Comparison of ENCODE assay signal across 11 mouse cellular contexts in the genomic region with DNA sequence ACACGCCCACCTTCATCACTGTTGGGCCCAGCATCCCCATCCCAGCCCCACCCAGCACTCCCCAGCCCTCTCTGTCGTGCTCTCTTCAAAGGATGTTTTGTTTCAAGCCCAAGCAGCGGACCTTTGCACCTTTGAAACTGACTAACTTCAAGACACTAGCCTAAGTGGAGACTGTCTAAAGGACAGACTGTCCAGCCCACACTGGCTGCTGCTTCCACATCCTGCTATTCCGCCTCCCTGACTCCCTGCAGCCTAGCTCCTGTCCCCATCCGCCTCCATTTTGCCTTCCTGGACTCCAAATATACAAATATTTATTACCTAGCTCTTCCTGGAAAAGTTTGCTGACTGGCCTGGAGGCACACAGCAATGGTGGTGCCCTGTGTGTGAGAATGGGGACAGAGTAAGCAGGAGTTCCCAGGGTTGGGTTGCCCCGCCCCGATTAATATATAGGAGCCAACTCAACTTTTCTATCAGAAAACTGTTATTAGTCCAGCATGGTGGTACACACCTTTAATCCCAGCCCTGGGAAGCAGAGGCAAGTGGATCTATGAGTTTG. TPM values are rescaled to one million over a fixed set of nuclear protein-coding genes. Genes with fewer than 3 reads are reported as not detected.
DNase-seq lines count a peak whose midpoint lies in the region; ATAC-seq and TF ChIP-seq lines count a peak whose summit lies in the region.
"Had no signal": no experiment of that assay in that cellular context is flagged by ENCODE, and none has a peak within 500 bp of the region (broad histone marks: within the 10 kb centered on the region; RNA-seq: fewer than 3 reads in every experiment).

No protein-coding gene starts in this region.

- intact Hi-C loops in heart, postnatal 25 days (cut with DNase I), result no loop called here

- no peak overlapping the region for H3K4me2 ChIP-seq in heart, embryonic 14.5 days (ENCODE audit: low read length)
- H3K4me2 ChIP-seq in lung, embryonic 14.5 days, result no peak overlapping the region
- no peak overlapping the region for H3K4me2 ChIP-seq in intestine, embryonic 15.5 days (replicated peaks)
- H3K4me2 ChIP-seq: hindbrain, embryonic 15.5 days; liver, embryonic 11.5 days; neural tube, embryonic 12.5 days had no signal

- no peak overlapping the region for H3K4me3 ChIP-seq in heart, embryonic 14.5 days (ENCODE audit: control insufficient read depth in 1 of 2, insufficient read depth in 1 of 2, low read depth in 1 of 2, low read length in 2 of 2)
- H3K4me3 ChIP-seq in lung, embryonic 14.5 days (ENCODE audit: low read depth, low read length), result no peak overlapping the region
- H3K4me3 ChIP-seq in lung, adult 2 months (replicated peaks; ENCODE audit: extremely low read depth, low read depth, low read length), result no peak overlapping the region
- no peak overlapping the region for H3K4me3 ChIP-seq in intestine, embryonic 15.5 days (replicated peaks)
- H3K4me3 ChIP-seq in olfactory bulb, adult 2 months (ENCODE audit: insufficient read depth, low read depth, low read length), result no peak overlapping the region
- H3K4me3 ChIP-seq: hindbrain, embryonic 15.5 days; neural tube, embryonic 12.5 days had no signal

- no peak overlapping the region; the same call in 1 of the 2 replicates for H3K9ac ChIP-seq in heart, embryonic 14.5 days (ENCODE audit: low read length)
- H3K9ac ChIP-seq in lung, embryonic 14.5 days, result no peak overlapping the region
- H3K9ac ChIP-seq in intestine, embryonic 15.5 days, result no peak overlapping the region
- H3K9ac ChIP-seq: hindbrain, embryonic 15.5 days; neural tube, embryonic 12.5 days had no signal

- no peak for ATAC-seq in heart, embryonic 14.5 days (ENCODE audit: insufficient number of reproducible peaks, insufficient read depth, low FRiP score, low read depth)
- ATAC-seq in lung, embryonic 14.5 days (ENCODE audit: insufficient read depth), result 0 out of 2 replicates have a peak, but pooled peaks have one; percentile 10
- ATAC-seq in intestine, embryonic 15.5 days, result peak; percentile 18; the same call in 1 of the 2 replicates
- ATAC-seq: forebrain, embryonic 16.5 days had no signal

- no peaks in the 10 kb centered on the region for H3K9me3 ChIP-seq in heart, embryonic 14.5 days (ENCODE audit: control insufficient read depth, low read length)
- H3K9me3 ChIP-seq in lung, embryonic 14.5 days (ENCODE audit: low read depth, low read length), result no peaks in the 10 kb centered on the region
- H3K9me3 ChIP-seq in intestine, embryonic 15.5 days, result no peaks in the 10 kb centered on the region
- H3K9me3 ChIP-seq: hindbrain, embryonic 15.5 days; neural tube, embryonic 12.5 days had no signal

- no peaks in the 10 kb centered on the region for H3K27me3 ChIP-seq in heart, embryonic 14.5 days (ENCODE audit: control insufficient read depth, insufficient read depth, low read length)
- H3K27me3 ChIP-seq in lung, embryonic 14.5 days (ENCODE audit: insufficient read depth, low read length), result no peaks in the 10 kb centered on the region
- H3K27me3 ChIP-seq in intestine, embryonic 15.5 days (replicated peaks), result no peaks in the 10 kb centered on the region
- H3K27me3 ChIP-seq: hindbrain, embryonic 15.5 days; neural tube, embryonic 12.5 days had no signal

- WGBS in heart, embryonic 14.5 days, result 78% methylated on average over 7 of the region's 7 CpGs
- 67% methylated on average over 7 of the region's 7 CpGs for WGBS in lung, embryonic 14.5 days
- WGBS in lung, adult 2 months, result 75% methylated on average over 7 of the region's 7 CpGs
- WGBS in intestine, embryonic 15.5 days, result 67% methylated on average over 7 of the region's 7 CpGs
- 80% methylated on average over 7 of the region's 7 CpGs for WGBS in olfactory bulb, adult 2 months

- peak overlapping the region; percentile 70 to 79 for H3K27ac ChIP-seq in heart, embryonic 14.5 days (replicated peaks in 1 of 2; ENCODE audit: control insufficient read depth in 1 of 2, insufficient read depth in 1 of 2, low read depth in 2 of 2, low read length in 2 of 2)
- no peak overlapping the region for H3K27ac ChIP-seq in lung, embryonic 14.5 days (ENCODE audit: low read depth)
- peak overlapping the region; percentile 32; the same call in 1 of the 2 replicates for H3K27ac ChIP-seq in intestine, embryonic 15.5 days
- peak overlapping the region; percentile 53; the same call in 1 of the 2 replicates for H3K27ac ChIP-seq in olfactory bulb, adult 2 months (ENCODE audit: insufficient read depth, low read depth, low read length)
- H3K27ac ChIP-seq: hindbrain, embryonic 15.5 days; neural tube, embryonic 12.5 days had no signal

- no peak for TF ChIP-seq POLR2A in lung, adult 2 months (IDR thresholded peaks at IDR 0.05; ENCODE audit: borderline replicate concordance, extremely low read depth, low read depth, low read length)
- no peak for TF ChIP-seq POLR2A in olfactory bulb, adult 2 months (IDR thresholded peaks at IDR 0.05; ENCODE audit: insufficient read depth, low read depth, low read length)

- peaks cover 11% of the 10 kb centered on the region; the same call in 1 of the 2 replicates for H3K36me3 ChIP-seq in heart, embryonic 14.5 days (ENCODE audit: control insufficient read depth, insufficient read depth, low read length)
- 0 out of 2 replicates have a peak, but pooled peaks cover 7% of the 10 kb centered on the region for H3K36me3 ChIP-seq in lung, embryonic 14.5 days (ENCODE audit: insufficient read depth)
- H3K36me3 ChIP-seq in intestine, embryonic 15.5 days, result no peaks in the 10 kb centered on the region

- no peak for TF ChIP-seq CTCF in lung, embryonic 14.5 days (IDR thresholded peaks at IDR 0.05; ENCODE audit: low read depth)
- no peak for TF ChIP-seq CTCF in lung, adult 2 months (IDR thresholded peaks at IDR 0.05; ENCODE audit: insufficient read depth, low read length)
- TF ChIP-seq CTCF in olfactory bulb, adult 2 months (IDR thresholded peaks at IDR 0.05; ENCODE audit: insufficient read depth, low read depth, low read length), result no peak

- no peak for DNase-seq in heart, postnatal 25 days (ENCODE audit: low spot score)
- DNase-seq in lung, embryonic 14.5 days, result no peak
- DNase-seq in lung, adult 2 months, result no peak
- no peak for DNase-seq in urinary bladder, postnatal 10 days (ENCODE audit: low spot score)

- H3K4me1 ChIP-seq in heart, embryonic 14.5 days (ENCODE audit: control insufficient read depth in 2 of 2, insufficient read depth in 2 of 2, low read length in 2 of 2), result peaks cover 39 to 64% of the 10 kb centered on the region in 2 experiments
- H3K4me1 ChIP-seq in lung, embryonic 14.5 days (ENCODE audit: insufficient read depth), result no peaks in the 10 kb centered on the region
- H3K4me1 ChIP-seq in lung, adult 2 months (ENCODE audit: control insufficient read depth, insufficient read depth, low read length), result peaks cover 14% of the 10 kb centered on the region
- H3K4me1 ChIP-seq in intestine, embryonic 15.5 days (replicated peaks), result peaks cover 12% of the 10 kb centered on the region
- peaks cover 25% of the 10 kb centered on the region for H3K4me1 ChIP-seq in olfactory bulb, adult 2 months (ENCODE audit: control insufficient read depth, insufficient read depth, low read length)
- H3K4me1 ChIP-seq: neural tube, embryonic 12.5 days had no signal

RNA-seq across cellular contexts. Expression of a gene that starts 22.6 kb away (rescaled TPM):
- 120 and 126 TPM in 2 replicates for polyA plus RNA-seq in heart, embryonic 14.5 days (2014; fragmentation: Nextera tagmentation; extraction: Ambion mirVana)
- 10 to 100 TPM; 62.2 to 72.2 TPM for total RNA-seq in heart, postnatal 25 days (2021)
- 104 and 108 TPM in 2 replicates for polyA plus RNA-seq in lung, embryonic 14.5 days (2014; fragmentation: Nextera tagmentation; extraction: Ambion mirVana)
- 106 and 153 TPM in 2 replicates for polyA plus RNA-seq in lung, adult 2 months (2012; rRNA removed)
- 81.0 and 84.1 TPM in 2 replicates for polyA plus RNA-seq in intestine, embryonic 15.5 days (2015; fragmentation: Nextera tagmentation; extraction: Ambion mirVana)
- not detected in 2 replicates for polyA plus RNA-seq in olfactory bulb, adult 2 months (2012; ENCODE audit: insufficient read depth, insufficient read length, low replicate concordance, missing spikeins)

RNA-seq across cellular contexts. Expression of a gene that starts 51.9 kb away (rescaled TPM):
- polyA plus RNA-seq in heart, embryonic 14.5 days (2014; fragmentation: Nextera tagmentation; extraction: Ambion mirVana), result 27.2 and 28.6 TPM in 2 replicates
- total RNA-seq in heart, postnatal 25 days (2021), result 10 to 100 TPM; 23.8 to 24.4 TPM
- 29.4 and 33.9 TPM in 2 replicates for polyA plus RNA-seq in lung, embryonic 14.5 days (2014; fragmentation: Nextera tagmentation; extraction: Ambion mirVana)
- polyA plus RNA-seq in lung, adult 2 months (2012; rRNA removed), result 10.0 and 11.9 TPM in 2 replicates
- 30.0 and 33.1 TPM in 2 replicates for polyA plus RNA-seq in intestine, embryonic 15.5 days (2015; fragmentation: Nextera tagmentation; extraction: Ambion mirVana)
- polyA plus RNA-seq in olfactory bulb, adult 2 months (2012; ENCODE audit: insufficient read depth, insufficient read length, low replicate concordance, missing spikeins), result not detected in 2 replicates

Comparison
In these comparisons a context has a peak if more than half of its experiments do, and no peak if none do; other contexts are left out.
1. RNA of a gene that starts 51.9 kb away (polyA plus RNA-seq): 30.0 to 33.1 TPM in intestine, embryonic 15.5 days, 29.4 to 33.9 TPM in lung, embryonic 14.5 days, 27.2 to 28.6 TPM in heart, embryonic 14.5 days and 10.0 to 11.9 TPM in lung, adult 2 months; not detected in olfactory bulb, adult 2 months; every median in the first group is over 10 times any median in the second.